Mouse (Mus musculus) brain, embryonic 14.5 days (tissue): ENCODE data around the gene Sema3e.

Experiments
- CTCF ChIP-seq: fragments of 200-500 bp; IDR thresholded peaks from 2 replicates; pipeline ENCODE4 v1.5.1; 2012; ENCODE audit warnings: inconsistent platforms, mild to moderate bottlenecking, moderate library complexity, borderline replicate concordance; ENCODE audit not compliant: insufficient read depth, insufficient read length; ENCODE audit errors: extremely low read depth
- POLR2A ChIP-seq: fragments of 200-500 bp; IDR thresholded peaks from 2 replicates; pipeline ENCODE4 v1.6.1; 2012; ENCODE audit warnings: mild to moderate bottlenecking, inconsistent platforms, borderline replicate concordance; ENCODE audit not compliant: poor library complexity, insufficient read depth, insufficient read length, severe bottlenecking; ENCODE audit errors: extremely low read depth

GRCm38 (mm10) chr5:14109001-14109400 is 83.9 kb downstream of the Sema3e start:
- TF ChIP-seq CTCF (no peak), POLR2A (no peak)
